Mouse (Mus musculus): ENCODE results near the gene Fkbp14. TPM values are rescaled to one million over a fixed set of nuclear protein-coding genes. Genes with fewer than 3 reads are reported as not detected.

Fkbp14 gene
- 4.3 and 5.4 TPM in 2 replicates for polyA plus RNA-seq (2015; fragmentation: Nextera tagmentation; extraction: Ambion mirVana)

DNA sequence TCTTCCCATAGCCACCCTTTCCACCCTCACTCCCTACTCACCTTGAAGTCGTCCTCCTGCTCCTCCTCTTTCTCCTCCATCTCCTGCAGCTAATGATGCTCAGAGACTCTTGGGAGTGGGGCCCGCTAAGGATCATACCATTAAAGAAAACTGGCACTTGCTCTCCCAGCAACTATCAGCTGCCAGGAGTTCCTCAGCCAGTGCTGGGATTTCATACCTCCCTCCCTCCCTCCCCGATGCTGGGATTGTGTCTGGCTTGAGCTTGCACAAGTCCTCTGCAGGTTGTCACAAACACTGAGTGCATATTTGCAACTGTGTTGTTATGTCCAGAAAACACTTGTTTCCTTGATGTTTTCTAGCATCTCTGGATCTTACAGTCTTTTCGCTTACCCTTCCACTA lies at the start of gene Fkbp14:
TSS of gene Fkbp14 (minus strand) at position 101 of the 400 bp plus-strand sequence.
- H3K4me2 ChIP-seq: peak within 1 kb of the TSS; percentile 96
- no peak for ATAC-seq (ENCODE audit: low read depth)
- DNase-seq: no peak
- H3K4me3 ChIP-seq (replicated peaks): peak within 1 kb of the TSS; percentile 78; the same call in 1 of the 2 replicates
- no peaks in the 10 kb centered on the region for H3K9me3 ChIP-seq (replicated peaks)
- 0 out of 2 replicates have a peak within 1 kb of the TSS, but pooled peaks have one; percentile 82 for H3K9ac ChIP-seq
- 67% methylated on average over 4 of the region's 4 CpGs for WGBS (ENCODE audit: insufficient replicate concordance)
- no peaks in the 10 kb centered on the region for H3K36me3 ChIP-seq
- H3K27me3 ChIP-seq: peaks cover 16% of the 10 kb centered on the region
- no peak within 1 kb of the TSS for H3K27ac ChIP-seq
- peaks cover 34% of the 10 kb centered on the region for H3K4me1 ChIP-seq (replicated peaks)

GRCm38 (mm10) chr6:54643181-54643580 lies 46.1 kb upstream of the Fkbp14 start:
- no peaks in the 10 kb centered on the region for H3K27me3 ChIP-seq
- H3K9me3 ChIP-seq (replicated peaks): no peaks in the 10 kb centered on the region
- no peaks in the 10 kb centered on the region for H3K36me3 ChIP-seq
- WGBS (ENCODE audit: insufficient replicate concordance): 30% methylated on average over 4 of the region's 4 CpGs
- ATAC-seq (ENCODE audit: low read depth): peak; percentile 64
- no peak overlapping the region for H3K9ac ChIP-seq
- H3K4me2 ChIP-seq: no peak overlapping the region
- no peak overlapping the region for H3K4me3 ChIP-seq (replicated peaks)
- H3K27ac ChIP-seq: no peak overlapping the region
- H3K4me1 ChIP-seq (replicated peaks): no peaks in the 10 kb centered on the region
- no peak for DNase-seq

DNA sequence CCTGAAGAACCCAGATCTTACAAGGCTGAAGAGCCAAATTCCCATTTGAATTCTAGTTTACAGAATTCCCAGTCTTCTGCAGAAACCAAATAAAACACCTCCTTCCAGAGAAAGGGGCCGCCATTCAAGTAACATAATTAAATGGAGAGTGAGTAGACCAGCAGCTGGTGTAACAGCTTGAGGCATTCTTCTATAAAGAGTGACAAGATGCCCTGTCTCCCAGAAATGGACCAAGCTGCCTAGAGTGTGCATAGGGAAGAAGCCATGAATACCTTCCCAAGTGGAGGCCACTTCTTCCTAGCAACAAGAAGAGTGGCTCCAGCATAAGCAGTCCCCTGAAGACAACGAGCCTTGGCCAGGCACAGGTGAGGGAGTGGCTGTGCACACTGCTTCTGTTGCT lies 44.8 kb upstream of the Fkbp14 start:
- Histone ChIP-seq H3K4me2 (no peak overlapping the region), H3K4me3 (replicated peaks) (no peak overlapping the region), H3K27me3 (no peaks in the 10 kb centered on the region), H3K36me3 (no peaks in the 10 kb centered on the region), H3K4me1 (replicated peaks) (no peaks in the 10 kb centered on the region), H3K9ac (no peak overlapping the region), H3K27ac (no peak overlapping the region), H3K9me3 (replicated peaks) (no peaks in the 10 kb centered on the region)
- ATAC-seq (ENCODE audit: low read depth): no peak
- no peak for DNase-seq
- WGBS (ENCODE audit: insufficient replicate concordance): 65% methylated on average over 2 of the region's 2 CpGs

DNA sequence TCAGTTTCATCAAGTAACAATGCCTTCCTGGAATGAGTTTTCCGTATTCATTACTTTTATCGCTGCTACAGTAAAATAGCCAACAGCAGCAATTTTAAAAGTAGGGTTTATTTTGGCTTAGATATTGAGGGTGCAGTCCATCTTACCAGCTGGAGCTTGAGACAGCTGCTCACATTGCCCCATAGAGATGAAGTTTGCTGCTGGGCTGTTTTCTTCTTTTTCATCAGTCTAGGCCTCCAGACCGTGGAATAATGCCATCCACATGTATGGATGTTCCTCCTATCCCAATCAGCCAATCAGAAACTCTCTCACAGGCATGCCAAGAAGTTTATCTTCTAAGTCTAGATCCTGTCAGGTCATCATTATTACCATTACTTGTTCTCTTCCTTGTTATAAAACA lies 42.8 kb upstream of the Fkbp14 start:
- no peak for ATAC-seq (ENCODE audit: low read depth)

GRCm38 (mm10) chr6:54631462-54631861 lies 34.4 kb upstream of the Fkbp14 start:
- ATAC-seq (ENCODE audit: low read depth) (no peak), DNase-seq (no peak)
- Histone ChIP-seq H3K27me3 (no peaks in the 10 kb centered on the region), H3K36me3 (peaks cover 2% of the 10 kb centered on the region; the same call in 1 of the 2 replicates), H3K4me1 (replicated peaks) (no peaks in the 10 kb centered on the region), H3K27ac (no peak overlapping the region), H3K4me3 (replicated peaks) (no peak overlapping the region), H3K9ac (no peak overlapping the region), H3K4me2 (no peak overlapping the region), H3K9me3 (replicated peaks) (no peaks in the 10 kb centered on the region)
- WGBS (ENCODE audit: insufficient replicate concordance): 49% methylated on average over 3 of the region's 3 CpGs

More for the DNA sequence above, 42.8 kb upstream of the Fkbp14 start:
- Histone ChIP-seq H3K36me3 (no peaks in the 10 kb centered on the region), H3K9ac (no peak overlapping the region), H3K27me3 (no peaks in the 10 kb centered on the region), H3K27ac (no peak overlapping the region), H3K4me1 (replicated peaks) (no peaks in the 10 kb centered on the region), H3K4me3 (replicated peaks) (no peak overlapping the region), H3K9me3 (replicated peaks) (no peaks in the 10 kb centered on the region), H3K4me2 (no peak overlapping the region)
- no peak for DNase-seq
- 83% methylated on average over 3 of the region's 3 CpGs for WGBS (ENCODE audit: insufficient replicate concordance)

- no peaks in the 10 kb centered on the region for H3K4me1 ChIP-seq (replicated peaks)
- no peak overlapping the region for H3K4me2 ChIP-seq
- H3K4me3 ChIP-seq (replicated peaks): no peak overlapping the region
- H3K36me3 ChIP-seq: peaks cover 6% of the 10 kb centered on the region; the same call in 1 of the 2 replicates
- ATAC-seq (ENCODE audit: low read depth) (no peak), DNase-seq (no peak)
- no peaks in the 10 kb centered on the region for H3K27me3 ChIP-seq
- WGBS (ENCODE audit: insufficient replicate concordance): 43% methylated on average over 7 of the region's 7 CpGs
- H3K9me3 ChIP-seq (replicated peaks): no peaks in the 10 kb centered on the region
- no peak overlapping the region for H3K27ac ChIP-seq
- no peak overlapping the region for H3K9ac ChIP-seq
Measured at GRCm38 (mm10) chr6:54629734-54630133, 32.6 kb upstream of the Fkbp14 start.

GRCm38 (mm10) chr6:54628381-54628780 lies 31.3 kb upstream of the Fkbp14 start:
- Histone ChIP-seq H3K9ac (no peak overlapping the region), H3K27me3 (no peaks in the 10 kb centered on the region), H3K36me3 (peaks cover 6% of the 10 kb centered on the region; the same call in 1 of the 2 replicates), H3K27ac (no peak overlapping the region), H3K4me1 (replicated peaks) (no peaks in the 10 kb centered on the region), H3K4me2 (no peak overlapping the region), H3K4me3 (replicated peaks) (no peak overlapping the region), H3K9me3 (replicated peaks) (no peaks in the 10 kb centered on the region)
- 69% methylated on average over 3 of the region's 3 CpGs for WGBS (ENCODE audit: insufficient replicate concordance)
- ATAC-seq (ENCODE audit: low read depth): no peak
- no peak for DNase-seq

DNA sequence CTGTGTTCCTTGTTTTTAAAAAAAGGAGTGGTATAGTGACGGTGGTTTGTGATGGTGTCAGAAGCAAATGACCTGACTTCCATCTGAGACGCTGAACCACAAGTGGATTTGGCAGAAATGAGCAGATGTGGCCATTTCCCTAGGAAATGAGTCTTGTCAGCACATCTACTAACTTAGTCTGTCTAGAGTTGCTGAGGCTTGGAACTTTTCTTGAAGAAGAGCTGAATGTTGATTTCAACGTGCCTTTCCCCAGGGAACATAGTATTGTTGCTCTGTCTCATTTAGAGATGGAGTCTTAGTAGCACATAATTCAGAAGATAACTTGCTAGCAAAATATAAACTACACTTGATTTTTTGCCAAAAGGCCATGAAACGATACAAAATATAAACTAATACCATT lies 23.2 kb upstream of the Fkbp14 start:
- no peaks in the 10 kb centered on the region for H3K27me3 ChIP-seq
- H3K27ac ChIP-seq: no peak overlapping the region
- no peaks in the 10 kb centered on the region for H3K4me1 ChIP-seq (replicated peaks)
- no peaks in the 10 kb centered on the region for H3K9me3 ChIP-seq (replicated peaks)
- H3K36me3 ChIP-seq: peaks cover under 1% of the 10 kb centered on the region; the same call in 1 of the 2 replicates
- DNase-seq: no peak
- WGBS (ENCODE audit: insufficient replicate concordance): 50% methylated on average over 4 of the region's 4 CpGs
- no peak overlapping the region for H3K4me2 ChIP-seq
- H3K4me3 ChIP-seq (replicated peaks): no peak overlapping the region
- no peak overlapping the region for H3K9ac ChIP-seq
- no peak for ATAC-seq (ENCODE audit: low read depth)

DNA sequence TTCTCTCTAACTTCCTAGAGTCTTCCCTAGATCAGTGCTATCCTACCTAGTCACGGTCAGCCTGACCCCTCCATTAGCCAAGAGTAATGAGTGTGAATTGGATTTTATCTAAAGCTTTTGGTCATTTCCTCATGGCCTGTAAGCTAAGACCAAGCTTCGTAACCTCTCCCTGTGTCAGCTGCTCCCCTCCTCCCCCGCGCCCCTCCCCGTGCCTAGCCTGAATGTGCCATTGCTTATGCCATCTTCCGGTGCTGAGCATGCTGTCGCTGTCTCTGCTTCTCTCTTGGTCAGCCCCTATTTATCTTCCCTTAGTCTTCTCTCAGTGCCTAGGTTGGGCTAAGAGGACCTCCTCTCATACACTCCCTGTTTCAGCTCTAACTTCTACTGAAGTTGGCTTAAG lies 22.4 kb upstream of the Fkbp14 start:
- H3K9ac ChIP-seq: no peak overlapping the region
- WGBS (ENCODE audit: insufficient replicate concordance): 69% methylated on average over 7 of the region's 7 CpGs
- H3K27ac ChIP-seq: no peak overlapping the region
- H3K4me1 ChIP-seq (replicated peaks): no peaks in the 10 kb centered on the region
- H3K9me3 ChIP-seq (replicated peaks): no peaks in the 10 kb centered on the region
- ATAC-seq (ENCODE audit: low read depth) (no peak), DNase-seq (no peak)
- H3K27me3 ChIP-seq: no peaks in the 10 kb centered on the region
- H3K36me3 ChIP-seq: no peaks in the 10 kb centered on the region
- no peak overlapping the region for H3K4me2 ChIP-seq
- no peak overlapping the region for H3K4me3 ChIP-seq (replicated peaks)

GRCm38 (mm10) chr6:54617363-54617762 lies 20.3 kb upstream of the Fkbp14 start:
- Histone ChIP-seq H3K9me3 (replicated peaks) (no peaks in the 10 kb centered on the region), H3K36me3 (no peaks in the 10 kb centered on the region), H3K9ac (no peak overlapping the region), H3K4me3 (replicated peaks) (no peak overlapping the region), H3K4me1 (replicated peaks) (no peaks in the 10 kb centered on the region), H3K4me2 (no peak overlapping the region), H3K27ac (no peak overlapping the region), H3K27me3 (no peaks in the 10 kb centered on the region)
- WGBS (ENCODE audit: insufficient replicate concordance): 73% methylated on average over 3 of the region's 3 CpGs
- DNase-seq: no peak
- no peak for ATAC-seq (ENCODE audit: low read depth)

DNA sequence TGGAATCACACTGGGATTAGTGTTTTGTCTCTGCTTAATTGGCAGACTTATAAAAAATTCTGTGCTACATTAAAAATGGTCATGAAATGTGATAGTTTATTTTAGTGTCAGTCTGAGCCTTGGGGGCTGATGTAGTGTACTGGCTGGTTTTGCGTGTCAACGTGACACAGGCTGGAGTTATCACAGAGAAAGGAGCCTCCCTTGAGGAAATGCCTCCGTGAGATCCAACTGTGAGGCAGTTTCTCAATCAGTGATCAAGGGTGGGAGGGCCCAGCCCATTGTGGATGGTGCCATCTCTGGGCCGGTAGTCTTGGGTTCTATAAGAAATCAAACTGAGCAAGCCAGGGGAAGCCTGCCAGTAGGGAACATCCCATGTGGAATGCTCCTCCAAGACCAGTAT lies 9.1 kb upstream of the Fkbp14 start:
- no peak for ATAC-seq (ENCODE audit: low read depth)
- Histone ChIP-seq H3K9ac (no peak overlapping the region), H3K36me3 (no peaks in the 10 kb centered on the region), H3K4me2 (no peak overlapping the region), H3K4me3 (replicated peaks) (no peak overlapping the region), H3K27ac (no peak overlapping the region), H3K9me3 (replicated peaks) (no peaks in the 10 kb centered on the region), H3K4me1 (replicated peaks) (peaks cover 2% of the 10 kb centered on the region; the same call in 1 of the 2 replicates), H3K27me3 (no peaks in the 10 kb centered on the region)
- 46% methylated on average over 4 of the region's 4 CpGs for WGBS (ENCODE audit: insufficient replicate concordance)
- no peak for DNase-seq

DNA sequence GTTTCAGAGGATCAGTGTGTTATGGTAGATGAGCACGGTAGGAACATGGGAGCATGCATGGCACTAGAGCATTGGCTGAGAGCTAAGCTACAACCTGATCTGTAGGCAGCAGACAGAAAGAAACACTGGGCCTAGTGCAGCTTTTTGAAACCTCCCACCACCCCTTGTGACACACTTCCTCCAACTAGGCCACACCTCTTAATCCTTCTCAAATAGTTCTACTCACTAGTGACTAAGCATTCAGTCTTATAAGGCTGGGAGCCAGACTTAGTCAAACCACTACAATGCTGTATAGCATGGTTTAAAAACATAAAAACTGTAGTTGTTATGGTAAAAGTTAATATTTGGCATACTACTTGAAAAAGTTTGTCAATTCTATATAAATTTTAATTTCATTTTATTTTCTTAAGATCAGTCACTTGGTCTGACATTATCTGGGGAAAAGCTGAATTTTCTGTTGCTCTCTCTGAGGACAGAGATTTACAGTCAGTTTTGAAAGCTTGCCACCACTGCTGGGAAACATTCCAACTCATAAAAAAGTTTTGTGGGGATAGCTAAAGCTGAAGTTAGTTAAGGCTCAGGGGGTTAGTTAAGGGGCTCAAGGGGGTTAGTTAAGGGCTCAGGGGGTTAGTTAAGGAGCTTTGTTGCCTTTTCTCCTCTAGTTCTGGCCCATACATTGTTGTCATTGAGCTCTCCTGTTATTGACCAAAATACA lies 7.0 kb upstream of the Fkbp14 start:
- Histone ChIP-seq H3K9me3 (replicated peaks) (no peaks in the 10 kb centered on the region), H3K27ac (no peak overlapping the region), H3K4me1 (replicated peaks) (peaks cover 7% of the 10 kb centered on the region), H3K4me2 (no peak overlapping the region), H3K4me3 (replicated peaks) (no peak overlapping the region), H3K36me3 (no peaks in the 10 kb centered on the region), H3K27me3 (no peaks in the 10 kb centered on the region), H3K9ac (no peak overlapping the region)
- WGBS (ENCODE audit: insufficient replicate concordance): 82% methylated on average over 1 of the region's 1 CpGs
- DNase-seq (no peak), ATAC-seq (ENCODE audit: low read depth) (no peak)

Measured in liver, embryonic 13.5 days (tissue).